Mouse (Mus musculus) embryo, embryonic 11.5 days (tissue): ENCODE results near the gene Cox18.
"Not testable (repeated sequence)": the region's sequence is repeated elsewhere in the genome, so short reads cannot be mapped to it uniquely, and the experiment has no call there.

Source experiments
- DNase-seq: peaks from one replicate; pipeline ENCODE4 v3.0.0-alpha.2; 2012; ENCODE audit warnings: low read depth, low spot score

Cox18 gene

DNA sequence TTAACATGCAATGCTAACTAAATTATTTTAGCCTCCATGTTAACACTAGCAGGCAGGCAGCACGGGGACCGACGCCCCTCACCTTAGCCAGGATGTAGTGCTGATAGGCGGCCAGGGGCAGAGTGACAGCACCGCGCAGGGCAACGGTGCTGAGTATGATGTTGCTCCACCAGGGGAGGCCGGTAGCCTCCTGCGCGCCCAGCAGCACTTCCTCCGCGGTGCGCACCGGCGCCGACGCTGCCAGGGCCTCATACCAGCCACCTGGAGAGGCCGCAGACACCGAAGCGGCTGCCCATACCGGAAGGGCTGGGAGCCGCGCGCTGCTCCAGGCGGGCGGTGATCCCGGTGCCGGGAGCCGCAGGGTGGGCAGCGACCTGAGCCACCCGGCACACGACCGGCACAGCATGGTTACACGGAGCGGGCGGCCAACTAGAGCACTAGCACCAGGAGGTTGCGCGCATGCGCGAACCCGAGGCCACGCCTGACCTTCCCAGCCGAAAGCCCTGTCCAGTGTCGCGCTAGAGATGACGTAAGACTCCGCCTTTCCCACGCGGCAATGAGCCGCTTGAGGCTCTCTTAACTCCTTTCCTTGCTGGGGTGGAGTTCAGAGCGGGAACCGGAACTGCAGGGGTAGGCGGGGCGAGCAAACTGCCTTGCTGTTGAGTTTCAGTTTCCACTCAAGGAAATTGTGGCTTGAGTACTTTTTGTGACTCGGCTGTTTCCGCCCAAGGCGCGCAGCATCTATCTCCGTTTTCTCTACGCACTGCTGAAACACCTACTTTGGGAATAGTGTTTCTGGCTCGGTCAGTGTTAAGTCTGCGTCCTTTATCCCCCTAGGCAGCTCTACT is at the start of gene Cox18:
Gene Cox18 (minus strand): TSS at position 468 of the 848 bp plus-strand sequence.
- peak; percentile 99 for DNase-seq

DNA sequence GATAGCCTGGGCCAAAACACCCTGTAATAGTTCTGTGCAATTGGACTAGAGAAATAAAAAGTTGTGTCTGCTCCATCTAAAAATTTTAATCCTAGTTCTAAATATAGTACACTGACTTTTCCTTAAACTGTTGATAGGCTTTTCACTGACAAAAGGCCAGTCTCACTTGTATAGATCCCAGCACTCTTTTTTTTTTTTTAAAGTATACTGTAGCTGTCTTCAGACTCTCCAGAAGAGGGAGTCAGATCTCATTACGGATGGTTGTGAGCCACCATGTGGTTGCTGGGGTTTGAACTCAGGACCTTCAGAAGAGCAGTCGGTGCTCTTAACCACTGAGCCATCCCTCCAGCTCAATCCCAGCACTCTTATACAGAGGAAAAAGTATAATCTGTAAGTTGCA is 38.4 kb upstream of the Cox18 start:
- DNase-seq, result not testable (repeated sequence)

DNA sequence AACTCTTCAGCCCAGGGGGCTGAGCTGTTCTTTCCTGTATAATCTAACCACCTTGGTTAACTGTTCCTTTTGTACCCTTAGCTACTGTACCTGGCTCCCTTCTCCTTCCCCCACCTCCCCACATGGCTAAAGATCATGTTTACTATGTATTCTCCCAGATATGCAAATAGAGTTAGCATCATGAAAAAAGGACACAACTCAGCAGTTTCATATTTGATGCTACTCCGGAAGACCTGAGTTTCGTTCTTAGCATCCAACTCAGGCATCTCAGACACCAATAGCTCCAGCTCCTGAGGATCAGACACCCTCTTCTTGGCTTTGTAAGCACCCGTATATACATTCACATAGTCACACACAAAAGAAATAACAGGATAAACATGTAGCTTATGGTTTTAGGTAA is 33.2 kb upstream of the Cox18 start:
- no peak for DNase-seq

DNA sequence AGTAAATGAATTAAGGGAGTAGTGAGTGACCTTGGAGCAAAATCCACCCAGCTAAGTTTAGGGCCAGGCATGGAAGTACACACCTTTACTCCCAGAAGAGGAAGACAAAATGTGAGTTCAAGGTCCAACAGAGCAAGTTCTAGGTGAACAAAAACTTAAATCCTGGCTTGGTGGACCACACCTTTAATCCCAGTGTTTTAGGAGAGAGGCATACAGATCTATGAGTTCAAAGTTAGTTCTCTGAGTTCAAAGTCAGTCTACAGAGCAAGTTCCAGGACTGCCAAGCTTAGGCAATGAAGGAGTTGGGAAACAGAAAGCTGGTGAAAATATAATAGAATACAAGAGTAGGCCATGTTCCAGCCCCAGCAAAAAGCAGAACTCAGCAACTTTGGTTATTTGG is 23.7 kb upstream of the Cox18 start:
- no peak for DNase-seq

DNA sequence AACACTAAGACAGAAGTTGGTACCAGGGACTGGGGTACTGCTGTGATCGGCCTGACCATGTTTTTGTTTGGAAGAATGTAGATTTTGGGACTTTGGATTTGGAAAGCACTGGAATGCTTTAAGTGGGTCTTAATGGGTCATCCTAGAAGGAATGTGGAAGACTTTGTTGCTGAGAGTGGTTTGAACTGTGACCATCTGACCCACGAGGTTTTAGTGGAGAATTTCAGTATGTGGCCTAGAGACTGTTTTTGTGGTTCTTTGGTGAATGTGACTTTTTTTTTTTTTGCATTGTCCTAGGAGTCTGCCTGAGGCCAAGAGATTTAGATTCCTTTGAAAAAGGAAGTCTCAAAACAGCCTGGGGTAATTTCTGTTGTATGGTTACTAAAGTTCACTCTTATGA is 23.2 kb upstream of the Cox18 start:
- DNase-seq, result no peak

DNA sequence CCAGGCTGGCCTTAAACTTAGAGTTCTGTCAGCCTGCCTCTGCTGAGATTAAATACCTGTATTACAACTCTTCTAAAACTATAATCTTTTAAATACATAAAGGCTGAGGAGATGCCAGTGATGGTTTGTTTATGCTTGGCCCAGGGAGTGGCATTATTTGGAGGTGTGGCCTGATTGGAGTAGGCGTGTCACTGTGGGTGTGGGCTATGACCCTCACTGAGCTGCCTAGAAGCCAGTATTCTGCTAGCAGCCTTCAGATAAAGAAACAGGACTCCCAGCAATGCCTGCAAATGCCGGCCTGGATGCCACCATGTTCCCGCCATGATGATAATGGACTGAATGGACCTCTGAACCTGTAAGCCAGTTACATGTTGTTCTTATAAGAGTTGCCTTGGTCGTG is 22.8 kb upstream of the Cox18 start:
- DNase-seq, result no peak

DNA sequence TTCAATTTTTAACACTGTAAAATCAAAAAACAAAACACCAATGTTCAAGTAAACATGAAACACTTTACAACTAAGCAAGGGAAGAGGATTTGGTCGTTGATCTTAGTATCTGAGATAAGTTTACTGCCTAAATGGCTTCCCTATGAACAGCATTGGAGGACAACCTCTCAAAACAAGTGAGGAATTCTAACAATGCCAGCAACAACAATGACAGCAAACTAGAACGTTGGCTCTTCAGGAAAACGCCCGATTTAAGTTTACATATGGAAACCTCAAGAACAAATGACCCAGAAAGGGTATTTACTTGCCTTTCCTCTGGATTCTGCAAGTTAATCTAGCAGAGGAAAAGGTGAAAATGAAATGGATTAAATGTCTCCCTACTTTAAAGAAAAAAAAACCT is 21.6 kb upstream of the Cox18 start:
- no peak for DNase-seq

DNA sequence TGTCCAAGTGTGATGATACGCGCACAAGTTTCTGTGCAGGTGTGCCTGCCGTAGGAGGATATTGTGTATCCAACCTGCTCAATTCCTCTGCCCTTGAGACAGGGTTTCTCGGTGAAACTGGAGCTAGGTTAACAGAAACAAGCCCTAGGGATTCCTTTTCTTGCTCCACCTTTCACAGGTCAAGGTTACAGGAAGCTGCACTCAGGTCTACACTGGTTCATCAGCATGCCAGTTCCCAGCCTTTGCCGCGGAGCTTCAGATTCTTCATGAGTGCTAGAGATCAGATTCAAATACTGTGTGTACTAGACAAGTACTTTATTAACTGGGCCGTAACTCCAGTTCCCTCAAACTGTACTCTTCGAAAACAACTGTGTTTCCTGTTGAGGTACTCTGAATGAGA is 11.4 kb upstream of the Cox18 start:
- no peak for DNase-seq

DNA sequence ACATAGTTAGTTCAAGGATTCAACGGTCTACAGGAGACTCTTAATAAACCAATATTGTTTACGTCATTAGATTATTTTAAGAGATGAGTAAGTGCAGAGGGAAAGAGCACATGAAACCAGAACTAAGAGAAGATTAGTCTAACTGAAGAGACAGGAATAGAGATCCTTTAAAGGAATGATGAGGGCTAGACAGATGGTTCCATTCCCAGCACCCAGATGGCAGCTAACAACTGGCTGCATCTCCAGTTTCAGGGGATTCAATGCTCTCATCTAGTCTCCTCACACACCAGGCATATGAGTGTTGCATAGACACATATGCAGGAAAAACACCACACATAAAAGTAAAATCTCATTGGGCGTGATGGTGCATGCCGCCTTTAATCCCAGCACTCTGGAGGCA is 9.5 kb upstream of the Cox18 start:
- no peak for DNase-seq

DNA sequence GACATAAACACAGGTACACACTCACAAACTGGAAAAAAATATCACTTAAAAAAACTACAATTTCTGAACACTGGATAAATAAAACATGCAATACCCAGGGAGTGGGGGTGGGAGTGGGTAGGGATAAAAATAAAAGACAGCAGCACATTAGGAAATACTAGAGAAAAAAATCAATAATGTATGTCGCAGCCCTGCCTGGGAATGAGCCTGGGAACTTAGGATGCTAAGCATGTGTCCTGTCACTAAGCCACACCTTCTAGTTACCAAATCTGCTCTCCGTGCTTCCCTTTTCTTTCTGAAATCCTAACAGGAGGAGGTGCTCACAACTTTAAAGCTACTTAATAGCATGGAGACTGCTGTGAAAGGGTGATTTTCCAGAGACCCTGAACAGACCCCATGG is 6.0 kb upstream of the Cox18 start:
- DNase-seq, result no peak

DNA sequence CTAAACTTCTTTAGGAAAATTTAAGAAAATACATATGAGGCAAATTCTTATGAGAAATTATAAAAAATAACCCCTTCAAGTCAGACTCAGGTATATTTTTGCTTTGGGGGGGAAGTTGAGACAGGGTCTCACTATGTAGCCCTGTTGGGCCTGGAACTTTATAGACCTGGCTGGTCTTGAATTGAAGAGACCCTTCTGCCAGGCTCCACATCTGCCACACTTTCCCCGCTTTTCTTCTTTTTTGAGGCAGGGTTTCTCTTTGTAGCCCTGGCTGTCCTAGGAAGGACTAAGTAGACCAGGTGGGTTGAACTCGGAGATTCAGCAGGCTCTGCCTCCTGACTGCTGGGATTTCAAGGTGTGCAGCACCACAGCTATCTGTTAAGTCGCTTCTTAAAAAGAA is 2.9 kb upstream of the Cox18 start:
- no peak for DNase-seq

DNA sequence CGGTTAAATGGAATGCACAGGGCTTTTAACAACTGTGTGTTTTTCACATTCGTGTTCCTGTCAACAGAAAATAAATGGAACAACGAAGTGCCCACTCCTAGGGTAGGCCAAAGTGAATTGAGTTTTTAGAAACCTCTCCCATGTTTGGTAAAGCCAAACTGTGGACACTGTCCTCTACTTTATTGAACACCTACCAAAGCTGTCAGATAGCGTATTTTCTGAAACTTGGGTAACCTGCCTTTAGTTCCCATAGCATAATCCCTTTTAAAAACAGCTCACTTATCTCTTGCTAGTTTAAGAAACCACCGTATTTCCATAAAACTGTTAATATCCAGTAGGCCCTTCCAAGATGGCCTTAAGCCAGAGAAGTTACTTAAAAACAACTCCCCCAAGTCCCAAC is 929 bp upstream of the Cox18 start:
- no peak for DNase-seq

DNA sequence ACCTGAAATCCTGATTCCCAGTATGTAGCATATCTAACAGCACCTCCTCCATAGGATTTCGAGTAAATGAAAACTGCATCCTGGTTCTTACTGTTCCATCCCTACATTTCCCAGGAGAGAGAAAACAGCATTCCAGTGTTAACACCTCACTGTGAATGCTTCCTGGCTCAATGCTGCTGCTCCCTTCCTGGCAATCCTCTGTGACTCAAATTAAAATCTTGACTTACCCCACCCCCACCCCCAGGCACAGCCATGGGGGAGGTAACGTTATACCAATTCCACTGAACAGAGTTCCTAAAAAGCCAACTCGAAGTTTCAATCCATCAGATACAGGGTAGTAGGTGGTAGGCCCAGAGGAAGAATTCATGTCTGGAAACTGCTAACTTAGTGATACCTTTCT is 864 bp downstream of the Cox18 start:
- DNase-seq, result no peak

DNA sequence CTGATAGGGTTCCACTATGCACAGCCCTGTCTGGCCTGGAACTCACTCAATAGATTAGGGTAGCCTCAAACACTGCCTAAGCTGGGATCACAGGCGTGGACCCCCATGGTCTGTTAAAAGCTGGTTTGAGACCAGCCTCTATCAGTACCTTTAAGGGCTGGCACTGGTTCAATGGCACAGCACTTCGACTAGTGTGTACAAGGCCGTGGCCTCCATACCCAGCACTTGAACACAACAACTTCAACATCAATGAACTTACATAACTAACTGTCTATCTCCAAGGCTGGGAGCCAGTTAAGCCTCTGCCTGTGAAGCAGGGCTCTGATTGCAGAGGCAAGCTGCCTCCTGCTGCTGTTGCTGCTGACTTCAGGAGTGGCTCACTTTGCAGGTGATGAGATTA is 6.0 kb downstream of the Cox18 start:
- DNase-seq, result no peak

DNA sequence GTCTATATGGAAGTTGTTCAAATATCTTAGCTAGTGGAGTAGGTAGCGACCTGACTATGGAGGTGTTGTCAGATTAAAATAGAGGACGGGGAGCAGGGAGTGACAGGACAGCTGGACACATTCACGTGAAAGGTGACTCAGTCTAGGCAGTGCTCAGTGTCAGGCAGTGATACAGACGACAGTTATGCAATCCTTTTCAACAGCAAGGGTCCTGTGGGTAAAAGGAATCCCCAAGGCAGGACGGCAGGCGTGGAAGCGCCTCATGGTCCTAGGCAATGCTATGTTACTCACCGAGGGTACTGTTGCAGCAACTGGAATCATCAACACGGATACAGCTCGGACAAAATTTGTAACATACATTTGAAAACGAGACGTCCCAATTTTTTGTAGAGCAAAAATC is 6.6 kb downstream of the Cox18 start:
- no peak for DNase-seq

DNA sequence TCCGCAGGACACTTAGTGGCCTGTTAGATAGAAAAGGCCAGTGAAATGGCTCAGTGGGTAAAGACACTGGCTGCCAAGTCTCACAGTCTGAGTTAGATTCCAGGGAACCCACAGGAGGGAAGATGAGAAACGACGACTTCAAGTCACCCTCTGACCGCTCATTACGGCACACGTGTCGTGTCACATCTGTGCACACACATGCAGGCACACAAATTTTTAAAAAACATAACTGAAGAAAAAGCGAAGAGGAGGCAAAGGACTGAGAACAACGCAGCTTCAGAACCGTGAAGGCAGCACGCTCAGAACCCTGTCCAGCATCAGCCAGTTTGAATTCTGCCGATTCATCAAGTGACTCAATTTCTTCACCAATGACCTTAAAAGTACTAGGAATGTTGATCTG is 10.4 kb downstream of the Cox18 start:
- no peak for DNase-seq

DNA sequence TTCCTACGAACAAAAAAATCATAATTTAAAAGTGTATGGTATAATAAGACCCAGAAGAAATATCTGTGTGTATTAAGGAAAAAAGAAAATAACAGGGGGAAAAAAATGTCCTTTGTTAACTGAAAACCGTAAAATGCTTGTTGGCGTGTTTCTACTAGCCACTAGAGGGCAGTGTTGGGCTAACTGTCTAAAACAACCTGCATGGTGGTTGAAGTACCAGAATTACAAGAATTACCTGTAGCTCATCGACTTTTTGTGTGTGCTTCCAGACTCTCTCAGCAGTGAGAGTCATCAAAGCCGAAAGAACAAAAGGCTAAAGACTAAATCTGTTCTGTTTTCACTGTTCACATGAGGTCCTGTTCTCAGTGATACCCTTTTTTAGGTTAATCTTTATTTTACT is 20.6 kb downstream of the Cox18 start:
- DNase-seq, result peak; percentile 35

DNA sequence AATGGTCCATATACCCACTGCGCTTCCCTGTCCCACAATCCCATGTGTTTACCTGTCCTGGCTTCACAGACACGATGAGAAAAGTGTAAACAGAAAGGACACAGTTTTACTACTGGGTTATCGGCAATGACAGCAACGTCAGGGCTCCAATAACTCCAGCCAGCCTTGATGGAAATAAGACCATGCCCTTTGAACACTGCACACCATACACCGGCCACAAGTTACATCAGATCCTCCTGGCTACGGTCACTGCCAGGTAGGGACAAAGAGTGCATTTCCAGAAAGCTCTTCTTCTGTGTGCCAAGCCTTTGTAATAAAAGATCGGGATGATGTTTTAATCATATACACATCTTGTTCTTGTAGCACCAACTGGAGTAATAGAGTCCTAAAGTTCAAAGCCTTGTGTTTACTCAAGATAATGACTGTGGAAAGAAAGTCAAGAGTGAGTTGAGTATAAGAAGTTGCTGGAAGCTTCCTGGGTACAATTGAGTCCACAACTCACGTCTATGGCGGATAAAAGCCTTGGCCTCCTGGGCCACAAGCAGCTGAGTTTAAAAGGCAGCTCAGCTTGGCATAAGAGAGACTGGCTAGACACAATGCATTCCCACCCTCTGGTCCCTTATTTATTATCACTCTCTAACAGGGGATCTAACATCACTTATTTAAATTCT is 21.2 kb downstream of the Cox18 start:
- no peak for DNase-seq

DNA sequence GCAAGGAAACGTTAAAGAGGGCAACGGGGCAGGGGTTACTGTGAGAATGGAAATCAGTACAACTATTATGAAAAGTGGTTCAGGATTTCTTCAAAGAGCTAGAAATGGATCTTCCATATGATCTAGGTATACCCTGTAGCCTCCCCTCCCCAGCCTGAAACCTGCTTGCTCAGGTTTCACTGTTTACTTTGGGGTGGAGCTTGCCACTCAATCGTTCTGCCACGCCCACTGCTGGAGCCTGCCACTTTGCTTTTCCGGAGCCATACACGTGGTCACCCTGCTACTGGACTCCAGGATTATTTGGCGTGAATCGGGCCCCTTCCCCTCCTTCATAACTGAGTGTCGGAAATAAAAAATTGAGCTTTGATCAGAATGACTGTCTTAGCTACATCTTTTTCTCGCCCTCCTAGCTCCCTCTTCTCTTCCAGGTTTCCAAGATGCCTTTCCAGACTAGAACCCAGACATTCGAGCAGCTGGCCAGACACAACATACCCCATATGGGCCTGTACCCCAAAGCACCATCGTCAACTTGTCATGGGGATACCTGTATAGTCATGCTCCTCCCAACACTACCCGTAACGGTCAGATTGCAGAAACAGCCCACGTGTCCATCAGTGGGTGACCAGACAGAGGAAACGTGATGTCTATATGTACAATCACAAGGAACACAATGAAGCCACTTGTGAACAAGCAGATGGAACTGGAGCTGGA is 23.7 kb downstream of the Cox18 start:
- no peak for DNase-seq

DNA sequence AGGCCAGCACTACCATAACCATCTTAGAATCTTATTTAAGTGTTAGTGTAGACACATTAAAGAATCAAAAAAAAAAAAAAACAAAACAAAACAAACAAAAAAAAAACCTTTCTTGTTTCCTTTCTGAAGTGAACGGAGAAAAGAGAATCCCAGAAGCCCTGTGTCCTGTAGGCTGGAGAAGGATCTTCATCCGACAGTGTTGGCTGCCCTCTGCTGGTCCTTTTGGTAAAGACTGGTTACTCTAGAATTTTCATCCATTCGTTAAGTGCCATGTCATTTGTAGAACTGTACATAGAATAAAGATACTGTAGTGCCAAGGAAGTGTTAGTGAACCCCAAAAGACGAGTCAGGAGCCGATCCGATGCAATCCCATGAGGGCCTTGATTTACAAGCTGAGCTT is 29.0 kb downstream of the Cox18 start:
- DNase-seq, result peak; percentile 49

DNA sequence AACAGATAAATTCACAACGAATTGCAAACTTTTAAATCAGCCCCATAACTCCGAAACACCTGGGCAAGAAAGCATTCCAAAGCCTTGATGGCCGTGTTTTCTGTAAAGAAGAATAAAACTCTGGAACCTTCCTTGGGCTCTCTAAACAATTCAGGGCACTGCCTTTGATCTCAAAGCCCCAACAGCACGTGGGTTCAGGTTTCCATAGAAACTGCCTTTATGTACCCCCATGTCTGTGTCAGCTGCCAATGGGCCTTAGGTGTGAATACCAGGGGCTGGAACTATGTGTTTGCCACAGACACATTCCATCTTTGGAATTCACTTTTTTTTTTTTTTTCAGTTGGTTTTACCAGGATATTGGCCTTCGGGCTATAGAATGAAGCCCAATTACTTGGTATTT is 41.0 kb downstream of the Cox18 start:
- no peak for DNase-seq

DNA sequence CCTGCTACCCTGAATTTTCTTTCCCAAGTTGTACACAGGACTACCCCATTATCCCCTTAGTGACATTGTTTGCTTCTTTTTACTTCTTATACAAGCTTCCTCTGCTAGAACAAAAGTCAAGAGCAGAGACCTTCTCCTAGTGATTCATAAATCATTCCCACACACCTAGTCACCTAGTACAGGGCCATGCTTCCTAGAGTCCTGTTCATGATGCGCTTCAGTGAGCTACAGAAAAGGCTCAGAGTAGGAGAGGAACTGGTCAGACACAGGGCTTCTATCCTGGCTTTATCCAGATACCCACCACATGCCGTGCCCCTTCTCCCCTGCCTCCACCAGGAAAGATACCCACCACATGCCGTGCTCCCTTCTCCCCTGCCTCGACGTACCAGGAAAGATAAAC is 44.7 kb downstream of the Cox18 start:
- no peak for DNase-seq

DNA sequence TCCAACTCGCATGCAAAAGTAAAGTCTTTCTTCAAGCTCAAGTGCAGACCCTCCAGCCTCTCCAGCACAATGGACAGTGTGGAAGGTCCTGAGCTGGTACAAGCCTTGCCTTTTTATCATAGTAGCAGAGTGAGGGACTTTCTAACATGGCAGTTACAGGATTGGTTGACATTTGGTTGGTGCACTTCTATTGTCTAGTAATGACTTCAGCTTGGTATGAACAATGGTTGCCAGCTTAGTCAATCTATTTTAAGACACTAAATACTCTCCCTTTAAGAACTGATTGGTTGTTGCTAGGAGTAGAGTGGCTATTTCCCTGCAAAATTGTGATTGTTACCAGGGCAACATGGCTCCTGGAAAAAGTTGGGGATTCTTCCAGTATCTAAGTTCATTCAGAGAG is 45.7 kb downstream of the Cox18 start:
- no peak for DNase-seq
